ENCODE assay signal across 8 mouse cellular contexts in the genomic region with DNA sequence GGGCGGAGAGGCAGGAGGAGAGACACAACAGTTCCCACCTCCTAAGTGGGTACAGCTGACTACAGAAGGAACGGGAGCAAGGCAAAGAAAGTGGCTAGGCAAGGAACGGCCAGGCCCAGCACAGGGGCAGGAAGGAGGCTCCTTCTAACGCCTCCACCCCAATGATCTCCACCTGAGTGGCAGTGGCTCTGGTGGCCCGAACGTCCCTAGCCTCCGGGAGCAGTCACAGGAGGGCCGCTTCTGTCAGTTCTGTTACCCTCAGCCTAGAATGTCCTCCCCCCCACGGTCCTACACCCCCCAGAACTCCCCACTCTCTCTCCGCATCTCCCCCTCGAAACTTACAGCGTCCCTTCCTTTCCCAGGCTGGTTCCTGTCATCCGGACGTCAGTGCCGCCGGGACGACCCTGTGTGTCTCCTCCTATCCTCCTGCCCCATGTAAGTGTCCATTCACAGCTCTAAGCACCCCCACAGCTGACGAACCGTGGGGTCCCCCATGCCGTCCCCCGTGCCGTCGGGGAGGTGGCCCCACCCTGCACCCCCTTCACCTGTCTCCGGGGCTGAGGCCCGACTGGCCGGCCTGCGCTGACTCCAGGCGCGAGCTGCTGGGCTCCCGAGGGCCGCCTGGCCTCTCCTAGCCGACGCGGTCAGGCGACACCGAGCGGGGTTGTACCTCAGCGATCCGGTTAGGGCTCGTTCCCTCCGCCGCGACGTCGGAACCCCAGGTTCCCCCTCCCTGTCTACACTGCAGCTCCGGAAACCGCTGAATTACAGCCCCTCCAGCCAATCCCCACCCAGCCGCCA. TPM values are rescaled to one million over a fixed set of nuclear protein-coding genes. Genes with fewer than 3 reads are reported as not detected.
A peak's percentile ranks its signal among the peaks of the same experiment; 100 is the strongest.
DNase-seq lines count a peak whose midpoint lies in the region; ATAC-seq lines count a peak whose summit lies in the region.

No protein-coding gene starts in this region.

- H3K4me2 ChIP-seq in heart, embryonic 12.5 days: peak overlapping the region; percentile 92
- peak overlapping the region; percentile 72 for H3K4me2 ChIP-seq in midbrain, embryonic 13.5 days (replicated peaks)

- H3K27me3 ChIP-seq in heart, embryonic 12.5 days (replicated peaks): no peaks in the 10 kb centered on the region
- H3K27me3 ChIP-seq in limb, embryonic 10.5 days (ENCODE audit: low read depth, poor library complexity, severe bottlenecking): no peaks in the 10 kb centered on the region
- H3K27me3 ChIP-seq in midbrain, embryonic 13.5 days: no peaks in the 10 kb centered on the region; the same call in 1 of the 2 replicates

- no peaks in the 10 kb centered on the region for H3K36me3 ChIP-seq in heart, embryonic 12.5 days
- H3K36me3 ChIP-seq in limb, embryonic 10.5 days: no peaks in the 10 kb centered on the region
- H3K36me3 ChIP-seq in midbrain, embryonic 13.5 days: no peaks in the 10 kb centered on the region

- H3K4me1 ChIP-seq in heart, embryonic 12.5 days (replicated peaks): peaks cover 29% of the 10 kb centered on the region
- peaks cover 33% of the 10 kb centered on the region for H3K4me1 ChIP-seq in limb, embryonic 10.5 days
- peaks cover 25% of the 10 kb centered on the region for H3K4me1 ChIP-seq in midbrain, embryonic 13.5 days (replicated peaks)

- peak; percentile 42 for DNase-seq in adrenal gland, adult 2 months
- no peak for DNase-seq in adrenal gland, adult 18-20 months (ENCODE audit: low spot score in 2 of 2)
- peak; percentile 55 for DNase-seq in 3134 (ENCODE audit: extremely low read depth, insufficient read length, low spot score)
- peak; percentile 36 for DNase-seq in c-Kit-negative CD71-positive TER-119-positive erythroid progenitor cells, embryonic 14.5 days (ENCODE audit: low read depth, low spot score)
- peak; percentile 59 for DNase-seq in limb, embryonic 10.5 days (ENCODE audit: low spot score)

- H3K9me3 ChIP-seq in heart, embryonic 12.5 days (replicated peaks): no peaks in the 10 kb centered on the region
- H3K9me3 ChIP-seq in limb, embryonic 10.5 days (replicated peaks): no peaks in the 10 kb centered on the region
- H3K9me3 ChIP-seq in midbrain, embryonic 13.5 days: no peaks in the 10 kb centered on the region

- H3K27ac ChIP-seq in heart, embryonic 12.5 days (ENCODE audit: poor library complexity, severe bottlenecking): peak overlapping the region; percentile 81
- peak overlapping the region; percentile 97 for H3K27ac ChIP-seq in limb, embryonic 10.5 days
- H3K27ac ChIP-seq in midbrain, embryonic 13.5 days: peak overlapping the region; percentile 80

- peak overlapping the region; percentile 79 for H3K4me3 ChIP-seq in heart, embryonic 12.5 days
- H3K4me3 ChIP-seq in limb, embryonic 10.5 days: peak overlapping the region; percentile 91
- peak overlapping the region; percentile 92 for H3K4me3 ChIP-seq in midbrain, embryonic 13.5 days (replicated peaks)

- WGBS in heart, embryonic 12.5 days: under 1% methylated on average over 48 of the region's 48 CpGs
- WGBS in limb, embryonic 10.5 days: under 1% methylated on average over 47 of the region's 48 CpGs
- 1% methylated on average over 47 of the region's 48 CpGs for WGBS in midbrain, embryonic 13.5 days

- H3K9ac ChIP-seq in heart, embryonic 12.5 days: peak overlapping the region; percentile 84
- H3K9ac ChIP-seq in midbrain, embryonic 13.5 days (replicated peaks): peak overlapping the region; percentile 91

- peak; percentile 4; the same call in 1 of the 2 replicates for ATAC-seq in heart, embryonic 12.5 days (ENCODE audit: insufficient number of reproducible peaks, low FRiP score)
- peak; percentile 100 for ATAC-seq in midbrain, embryonic 13.5 days
- ATAC-seq in activated CD4-positive, CD25-positive, alpha-beta regulatory T cell, adult 4 months: no peak

RNA-seq across cellular contexts. Expression of a gene that starts 0.4 kb away (rescaled TPM):
- total RNA-seq in adrenal gland, adult 2 months (2021): 10 to 100 TPM; 76.6 to 79.4 TPM
- polyA plus RNA-seq in adrenal gland, adult 2 months (2012; rRNA removed): 45.4 and 54.9 TPM in 2 replicates
- 100 to 1,000 TPM in 1 of 2 experiments, 10 to 100 TPM in 1; 87.0 to 102 TPM for total RNA-seq in adrenal gland, adult 18-20 months (2021)
- polyA plus RNA-seq in heart, embryonic 12.5 days (2016; fragmentation: Nextera tagmentation; extraction: Ambion mirVana): 60.0 and 63.2 TPM in 2 replicates
- 20.7 and 30.2 TPM in 2 replicates for polyA plus RNA-seq in limb, embryonic 10.5 days (2016; fragmentation: Nextera tagmentation; extraction: Ambion mirVana)
- polyA plus RNA-seq in midbrain, embryonic 13.5 days (2015; fragmentation: Nextera tagmentation; extraction: Ambion mirVana): 28.7 and 34.3 TPM in 2 replicates
- 10 to 100 TPM; 71.0 to 82.0 TPM for polyA plus RNA-seq in activated CD4-positive, CD25-positive, alpha-beta regulatory T cell, adult 4 months (2017; shearing (Covaris generic))

RNA-seq across cellular contexts. Expression of a gene that starts 31.8 kb away (rescaled TPM):
- total RNA-seq in adrenal gland, adult 2 months (2021): 100 to 1,000 TPM; 236 to 425 TPM
- 193 and 219 TPM in 2 replicates for polyA plus RNA-seq in adrenal gland, adult 2 months (2012; rRNA removed)
- total RNA-seq in adrenal gland, adult 18-20 months (2021): 100 to 1,000 TPM; 296 to 352 TPM
- polyA plus RNA-seq in heart, embryonic 12.5 days (2016; fragmentation: Nextera tagmentation; extraction: Ambion mirVana): 342 and 348 TPM in 2 replicates
- 21.9 and 24.6 TPM in 2 replicates for polyA plus RNA-seq in limb, embryonic 10.5 days (2016; fragmentation: Nextera tagmentation; extraction: Ambion mirVana)
- polyA plus RNA-seq in midbrain, embryonic 13.5 days (2015; fragmentation: Nextera tagmentation; extraction: Ambion mirVana): 28.3 and 30.4 TPM in 2 replicates
- under 1 TPM; 0.12 to 0.13 TPM for polyA plus RNA-seq in activated CD4-positive, CD25-positive, alpha-beta regulatory T cell, adult 4 months (2017; shearing (Covaris generic))

Comparison
In these comparisons a context has a peak if more than half of its experiments do, and no peak if none do; other contexts are left out.
1. DNase-seq: peak in adrenal gland, adult 2 months (single experiment), 3134 (single experiment), c-Kit-negative CD71-positive TER-119-positive erythroid progenitor cells, embryonic 14.5 days (single experiment) and limb, embryonic 10.5 days (single experiment); none in adrenal gland, adult 18-20 months (0 of 2).
2. RNA of a gene that starts 31.8 kb away (polyA plus RNA-seq): 342 to 348 TPM in heart, embryonic 12.5 days, 193 to 219 TPM in adrenal gland, adult 2 months, 28.3 to 30.4 TPM in midbrain, embryonic 13.5 days and 21.9 to 24.6 TPM in limb, embryonic 10.5 days; 0.12 to 0.13 TPM in activated CD4-positive, CD25-positive, alpha-beta regulatory T cell, adult 4 months; every median in the first group is over 10 times any median in the second.
3. Peak in every context shown above with its lines, with median percentiles within 50 percentile points of each other: H3K27ac ChIP-seq and H3K4me3 ChIP-seq.